Comparison of ENCODE assay signal across 8 mouse cellular contexts in the genomic region with DNA sequence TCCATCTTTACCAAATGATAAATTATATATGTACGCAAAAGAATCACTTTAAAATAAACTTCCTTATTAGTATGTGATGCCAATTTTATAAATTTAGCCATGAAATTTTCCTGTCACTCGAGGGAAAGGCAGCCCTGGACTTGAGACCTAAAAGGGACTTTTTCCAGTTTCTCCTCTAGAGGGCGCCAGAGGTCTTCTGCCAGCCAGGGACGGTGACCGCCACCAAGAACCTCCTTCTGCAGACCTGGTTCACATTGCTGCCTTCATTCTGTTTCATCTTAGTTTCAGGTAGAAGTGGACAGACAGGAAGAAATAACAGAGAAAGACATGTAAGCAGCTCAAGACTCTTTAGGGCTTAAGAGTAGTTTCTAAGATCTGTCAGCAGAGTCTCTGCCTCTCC. TPM values are rescaled to one million over a fixed set of nuclear protein-coding genes. Genes with fewer than 3 reads are reported as not detected.
DNase-seq lines count a peak whose midpoint lies in the region; ATAC-seq and TF ChIP-seq lines count a peak whose summit lies in the region.

No protein-coding gene starts in this region.

- H3K36me3 ChIP-seq in liver, adult 2 months (ENCODE audit: control insufficient read depth, insufficient read depth, low read length): no peaks in the 10 kb centered on the region
- H3K36me3 ChIP-seq in liver, embryonic 11.5 days (ENCODE audit: control insufficient read depth, insufficient read depth, low read length): no peaks in the 10 kb centered on the region
- no peaks in the 10 kb centered on the region for H3K36me3 ChIP-seq in hindbrain, postnatal 0 days (ENCODE audit: insufficient read depth, low read length)
- no peaks in the 10 kb centered on the region for H3K36me3 ChIP-seq in midbrain, embryonic 10.5 days

- 0% methylated on average over 5 of the region's 5 CpGs for WGBS in liver, adult 2 months
- under 1% methylated on average over 5 of the region's 5 CpGs for WGBS in liver, embryonic 11.5 days
- under 1% methylated on average over 5 of the region's 5 CpGs for WGBS in hindbrain, postnatal 0 days
- WGBS in midbrain, embryonic 10.5 days: 2% methylated on average over 5 of the region's 5 CpGs

- peaks cover 12% of the 10 kb centered on the region for H3K4me1 ChIP-seq in liver, adult 2 months (ENCODE audit: control insufficient read depth, insufficient read depth, low read length)
- H3K4me1 ChIP-seq in liver, embryonic 11.5 days (replicated peaks; ENCODE audit: control insufficient read depth, insufficient read depth, low read length): no peaks in the 10 kb centered on the region
- H3K4me1 ChIP-seq in hindbrain, postnatal 0 days (ENCODE audit: insufficient read depth, low read length): 0 out of 2 replicates have a peak, but pooled peaks cover 4% of the 10 kb centered on the region
- H3K4me1 ChIP-seq in midbrain, embryonic 10.5 days: peaks cover 18% of the 10 kb centered on the region

- peaks cover 3% of the 10 kb centered on the region; the same call in 1 of the 2 replicates for H3K79me2 ChIP-seq in liver, adult 2 months (ENCODE audit: control insufficient read depth, insufficient read depth, low read length)

- TF ChIP-seq CTCF in liver, adult 2 months (IDR thresholded peaks at IDR 0.05; ENCODE audit: low read depth, low read length): peak; percentile 93
- TF ChIP-seq CTCF in hindbrain, postnatal 0 days (IDR thresholded peaks at IDR 0.05; ENCODE audit: low read depth): peak; percentile 97

- no peaks in the 10 kb centered on the region for H3K9me3 ChIP-seq in liver, embryonic 11.5 days (ENCODE audit: control insufficient read depth, low read length)
- no peaks in the 10 kb centered on the region for H3K9me3 ChIP-seq in hindbrain, postnatal 0 days (ENCODE audit: low read length)
- no peaks in the 10 kb centered on the region for H3K9me3 ChIP-seq in midbrain, embryonic 10.5 days (replicated peaks)

- no peaks in the 10 kb centered on the region for H3K27me3 ChIP-seq in liver, adult 2 months (ENCODE audit: control insufficient read depth, insufficient read depth, low read length)
- no peaks in the 10 kb centered on the region for H3K27me3 ChIP-seq in liver, embryonic 11.5 days (replicated peaks; ENCODE audit: control insufficient read depth, insufficient read depth, low read length)
- no peaks in the 10 kb centered on the region for H3K27me3 ChIP-seq in hindbrain, postnatal 0 days (ENCODE audit: insufficient read depth, low read length)
- peaks cover 12% of the 10 kb centered on the region for H3K27me3 ChIP-seq in midbrain, embryonic 10.5 days (ENCODE audit: low read depth, poor library complexity, severe bottlenecking)

- H3K4me2 ChIP-seq in liver, embryonic 11.5 days: no peak overlapping the region
- H3K4me2 ChIP-seq in hindbrain, postnatal 0 days (ENCODE audit: low read depth, low read length): peak overlapping the region; percentile 18; the same call in 1 of the 2 replicates

- no peak for ATAC-seq in liver, embryonic 11.5 days (replicated peaks; ENCODE audit: low FRiP score)
- peak; percentile 76 for ATAC-seq in frontal cortex, adult (ENCODE audit: low TSS enrichment)
- ATAC-seq in hindbrain, postnatal 0 days: peak; percentile 72; the same call in 1 of the 2 replicates

- no peak overlapping the region for H3K9ac ChIP-seq in liver, adult 2 months (ENCODE audit: low read depth, low read length)
- H3K9ac ChIP-seq in liver, embryonic 11.5 days (ENCODE audit: low read depth, low read length): no peak overlapping the region
- no peak overlapping the region for H3K9ac ChIP-seq in hindbrain, postnatal 0 days (replicated peaks; ENCODE audit: low read length)

- TF ChIP-seq POLR2A in liver, adult 2 months (IDR thresholded peaks at IDR 0.05; ENCODE audit: extremely low read depth, insufficient read depth, low read length): no peak

- DNase-seq in liver, adult 2 months (ENCODE audit: extremely low read depth, low read depth, low spot score): peak; percentile 58
- no peak for DNase-seq in liver, embryonic 11.5 days (ENCODE audit: low spot score)
- peak; percentile 46 for DNase-seq in cerebellum, adult 8-10 months
- peak; percentile 87 for DNase-seq in hindbrain, postnatal 0 days (ENCODE audit: low spot score)
- DNase-seq in layer of hippocampus, postnatal 36 days: peak; percentile 49 to 61
- DNase-seq in midbrain, embryonic 10.5 days (ENCODE audit: low spot score): peak; percentile 59
- peak; percentile 25 to 68 for DNase-seq in spleen, postnatal 10 days (ENCODE audit: low spot score in 2 of 2)

- H3K27ac ChIP-seq in liver, adult 2 months (replicated peaks; ENCODE audit: insufficient read depth, low read depth, low read length): no peak overlapping the region
- no peak overlapping the region for H3K27ac ChIP-seq in liver, embryonic 11.5 days (ENCODE audit: low read depth, low read length)
- no peak overlapping the region for H3K27ac ChIP-seq in hindbrain, postnatal 0 days
- H3K27ac ChIP-seq in midbrain, embryonic 10.5 days (replicated peaks): no peak overlapping the region

- H3K4me3 ChIP-seq in liver, adult 2 months (ENCODE audit: insufficient read depth, low read depth, low read length): no peak overlapping the region
- H3K4me3 ChIP-seq in liver, embryonic 11.5 days (ENCODE audit: low read depth, low read length): no peak overlapping the region
- no peak overlapping the region for H3K4me3 ChIP-seq in hindbrain, postnatal 0 days (ENCODE audit: low read length)
- no peak overlapping the region for H3K4me3 ChIP-seq in midbrain, embryonic 10.5 days

RNA-seq across cellular contexts. Expression of a gene that starts 44.6 kb away (rescaled TPM):
- total RNA-seq in liver, adult 2 months (2014; rRNA removed): 2.3 and 6.2 TPM in 2 replicates
- polyA plus RNA-seq in liver, adult 2 months (2012; rRNA removed): 5.9 and 6.0 TPM in 2 replicates
- polyA plus RNA-seq in liver, embryonic 11.5 days (2014; fragmentation: Nextera tagmentation; extraction: Ambion mirVana): 44.1 and 45.2 TPM in 2 replicates
- 40.6 and 52.8 TPM in 2 replicates for total RNA-seq in hindbrain, postnatal 0 days (2014; rRNA removed)
- 22.5 and 25.5 TPM in 2 replicates for polyA plus RNA-seq in hindbrain, postnatal 0 days (2015; fragmentation: Nextera tagmentation; extraction: Ambion mirVana)
- total RNA-seq in layer of hippocampus, postnatal 36 days (2021): 1 to 10 TPM; 4.1 to 5.2 TPM
- 41.0 and 41.6 TPM in 2 replicates for polyA plus RNA-seq in midbrain, embryonic 10.5 days (2016; fragmentation: Nextera tagmentation; extraction: Ambion mirVana)
